Mouse (Mus musculus): ENCODE measurements around the gene Fez1.

- TF ChIP-seq CTCF (IDR thresholded peaks at IDR 0.05; ENCODE audit: low read depth) (no peak), EP300 (IDR thresholded peaks at IDR 0.05; ENCODE audit: low read depth) (no peak)
Measured at GRCm38 (mm10) chr9:36862576-36862975, 40.9 kb downstream of the Fez1 start.
